Mouse (Mus musculus) limb, embryonic 11.5 days (tissue): ENCODE data around the gene Slc26a9. TPM values are rescaled to one million over a fixed set of nuclear protein-coding genes. Genes with fewer than 3 reads are reported as not detected.

Source experiments
- ATAC-seq: fragments of 200-750 bp; cut with Nextera tagmentation; 2 replicates; pipeline ENCODE4 v1.8.0; 2017; ENCODE audit warnings: low read depth; ENCODE audit not compliant: insufficient number of reproducible peaks, low FRiP score, low TSS enrichment
- DNase-seq: peaks from one replicate; pipeline ENCODE4 v3.0.0-alpha.2; 2015; ENCODE audit warnings: low spot score
- H3K27ac ChIP-seq: fragments of 300-500 bp; sonication (generic); replicated peaks from 2 replicates; pipeline ENCODE4 v1.5.1; 2014; ENCODE audit warnings: low read depth, mild to moderate bottlenecking, low read length
- H3K27me3 ChIP-seq: fragments of 300-500 bp; sonication (generic); 2 replicates; pipeline ENCODE4 v1.6.1; 2014; ENCODE audit warnings: mild to moderate bottlenecking, low read length, mixed read lengths; ENCODE audit not compliant: control insufficient read depth, insufficient read depth
- H3K36me3 ChIP-seq: fragments of 300-500 bp; sonication (generic); 2 replicates; pipeline ENCODE4 v1.6.1; 2014; ENCODE audit warnings: mild to moderate bottlenecking, low read length, moderate library complexity, mixed read lengths; ENCODE audit not compliant: control insufficient read depth, insufficient read depth
- H3K4me1 ChIP-seq: fragments of 300-500 bp; sonication (generic); 2 replicates; pipeline ENCODE4 v1.6.1; 2014; ENCODE audit warnings: low read length, mixed read lengths; ENCODE audit not compliant: control insufficient read depth, insufficient read depth
- H3K4me2 ChIP-seq: fragments of 300-500 bp; sonication (generic); 2 replicates; pipeline ENCODE4 v1.6.1; 2014; ENCODE audit warnings: low read depth, mild to moderate bottlenecking, moderate library complexity; ENCODE audit not compliant: severe bottlenecking
- H3K4me3 ChIP-seq: fragments of 300-500 bp; sonication (generic); 2 replicates; pipeline ENCODE4 v1.5.1; 2014; ENCODE audit warnings: low read depth, low read length
- H3K9ac ChIP-seq: fragments of 300-500 bp; sonication (generic); 2 replicates; pipeline ENCODE4 v1.6.1; 2014; ENCODE audit warnings: mild to moderate bottlenecking, low read length
- H3K9me3 ChIP-seq: fragments of 300-500 bp; sonication (generic); 2 replicates; pipeline ENCODE4 v1.6.1; 2016; ENCODE audit warnings: low read length; ENCODE audit not compliant: control insufficient read depth
- WGBS: fragments of 180-500 bp; shearing (Covaris S2); extraction: QIAGEN DNeasy Blood & Tissue Kit; methylation state at CpG from one replicate; pipeline ENCODE4 v1.1.7; 2014; 5-methylcytosine and 5-hydroxymethylcytosine counted together
- polyA plus RNA-seq: library from polyadenylated mRNA; unstranded; fragments of >200 nt; fragmentation: Nextera tagmentation; extraction: Ambion mirVana; gene quantifications from 2 replicates; pipeline ENCODE4 v1.2.1, GENCODE M21; 2014

Slc26a9 gene
- polyA plus RNA-seq, 1 experiment from 2014 or later, result not detected

DNA sequence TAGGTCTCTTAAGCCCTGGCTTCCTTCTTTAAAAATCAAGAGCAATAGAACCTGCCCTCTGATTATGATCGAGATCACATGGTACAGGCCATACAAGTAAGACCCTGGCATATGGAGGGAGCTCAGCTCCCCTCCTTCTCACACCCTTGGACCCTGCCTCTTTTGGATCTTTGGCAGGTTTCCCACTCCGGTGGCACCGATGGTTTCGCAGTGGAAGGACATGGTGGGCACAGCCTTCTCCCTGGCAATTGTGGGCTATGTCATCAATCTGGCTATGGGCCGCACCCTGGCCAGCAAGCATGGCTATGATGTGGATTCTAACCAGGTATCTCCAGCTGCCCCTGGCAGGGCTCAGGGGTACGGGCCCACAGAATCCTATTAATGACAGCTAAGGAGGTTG lies 13.4 kb downstream of the Slc26a9 start:
- H3K4me3 ChIP-seq, result no peak overlapping the region
- no peak for DNase-seq
- H3K4me2 ChIP-seq, result no peak overlapping the region
- WGBS, result 88% methylated on average over 6 of the region's 6 CpGs
- H3K4me1 ChIP-seq, result no peaks in the 10 kb centered on the region
- H3K36me3 ChIP-seq, result no peaks in the 10 kb centered on the region
- no peak overlapping the region for H3K27ac ChIP-seq
- no peaks in the 10 kb centered on the region for H3K9me3 ChIP-seq
- no peaks in the 10 kb centered on the region for H3K27me3 ChIP-seq
- H3K9ac ChIP-seq, result no peak overlapping the region
- no peak for ATAC-seq

DNA sequence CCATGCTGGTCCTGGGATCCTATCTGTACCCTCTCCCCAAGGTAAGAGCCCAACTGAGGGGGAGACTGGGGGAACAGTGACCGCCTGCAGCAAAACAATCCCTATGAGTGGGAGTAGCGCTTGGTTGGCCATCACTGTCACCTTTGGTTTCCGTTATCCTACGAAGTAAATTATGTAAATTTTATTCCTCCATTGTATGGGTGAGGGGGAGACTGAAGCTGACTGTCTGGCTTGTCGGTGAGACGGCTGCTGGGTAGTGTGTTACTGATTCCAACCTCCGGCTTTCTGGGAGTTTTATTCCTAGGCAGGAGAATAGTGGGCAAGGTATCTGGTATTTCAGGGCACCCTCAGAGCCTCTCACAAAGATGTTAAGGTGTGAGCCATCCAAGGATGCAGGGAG lies 15.0 kb downstream of the Slc26a9 start:
- no peak for ATAC-seq
- Histone ChIP-seq H3K9me3 (no peaks in the 10 kb centered on the region), H3K27ac (no peak overlapping the region)

DNA sequence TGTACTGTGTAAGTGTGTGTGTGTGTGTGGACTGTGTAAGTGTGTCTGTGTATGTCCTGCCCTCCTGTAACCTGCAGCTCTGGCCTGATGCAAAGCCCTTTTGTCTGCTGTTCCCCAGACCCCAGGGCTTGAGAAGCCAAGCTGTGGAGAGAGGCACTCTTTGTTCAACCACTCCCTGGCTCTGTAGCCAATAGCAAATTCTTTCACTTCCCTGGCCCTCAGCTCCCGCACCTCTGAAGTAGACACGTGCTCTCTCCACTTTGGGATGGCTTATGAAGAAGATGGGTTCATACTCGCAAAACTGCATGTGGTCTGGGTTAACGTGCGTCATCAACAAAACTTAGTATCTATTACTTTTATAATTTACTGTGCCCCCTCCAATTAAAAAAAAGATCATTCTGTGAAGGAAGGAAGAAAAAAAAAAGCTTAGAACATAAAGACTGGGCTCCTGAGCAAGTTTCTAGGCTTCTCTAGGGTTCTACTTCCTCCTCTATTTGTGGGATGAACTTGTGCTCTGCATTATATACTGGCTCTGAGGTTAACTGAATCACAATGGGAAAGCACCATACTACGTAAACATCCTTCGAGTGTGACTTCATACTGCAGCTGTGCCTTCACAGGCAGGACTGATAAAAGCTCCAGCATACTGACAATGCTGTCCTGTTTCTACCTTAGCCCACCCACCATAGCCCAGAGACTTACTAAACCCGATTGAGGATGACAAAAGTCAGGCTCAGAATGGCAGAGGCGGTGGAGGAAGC lies 16.0 kb downstream of the Slc26a9 start:
- H3K9ac ChIP-seq, result no peak overlapping the region
- no peaks in the 10 kb centered on the region for H3K36me3 ChIP-seq
- no peak overlapping the region for H3K27ac ChIP-seq
- no peak overlapping the region for H3K4me2 ChIP-seq
- 81% methylated on average over 9 of the region's 9 CpGs for WGBS
- H3K4me3 ChIP-seq, result no peak overlapping the region
- H3K9me3 ChIP-seq, result no peaks in the 10 kb centered on the region
- no peaks in the 10 kb centered on the region for H3K27me3 ChIP-seq
- DNase-seq (no peak), ATAC-seq (no peak)
- no peaks in the 10 kb centered on the region for H3K4me1 ChIP-seq

More for the DNA sequence above, 15.0 kb downstream of the Slc26a9 start:
- Histone ChIP-seq H3K9ac (no peak overlapping the region), H3K4me2 (no peak overlapping the region), H3K4me3 (no peak overlapping the region), H3K4me1 (no peaks in the 10 kb centered on the region), H3K27me3 (no peaks in the 10 kb centered on the region), H3K36me3 (no peaks in the 10 kb centered on the region)
- no peak for DNase-seq
- WGBS, result 82% methylated on average over 7 of the region's 7 CpGs

DNA sequence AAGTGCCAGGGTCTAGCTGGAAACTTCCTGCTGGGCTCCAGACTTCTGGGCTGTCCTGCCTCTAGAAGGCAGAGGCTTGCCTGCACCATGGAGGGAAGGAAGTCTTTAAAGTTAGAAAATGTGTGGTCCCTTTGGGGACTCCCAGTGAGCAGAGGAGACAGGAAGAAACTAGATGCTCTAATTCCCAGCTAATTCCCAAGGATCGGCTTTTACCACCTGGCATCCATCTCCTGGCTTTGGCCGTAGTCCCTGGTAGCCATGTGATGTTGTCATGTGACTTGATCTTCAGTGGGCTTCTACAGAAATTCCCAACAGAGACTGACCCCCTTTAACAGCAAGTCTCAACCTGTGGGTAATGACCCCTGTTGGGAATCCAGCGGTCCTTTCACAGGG lies 16.6 kb downstream of the Slc26a9 start:
- Histone ChIP-seq H3K27ac (no peak overlapping the region), H3K36me3 (no peaks in the 10 kb centered on the region)

DNA sequence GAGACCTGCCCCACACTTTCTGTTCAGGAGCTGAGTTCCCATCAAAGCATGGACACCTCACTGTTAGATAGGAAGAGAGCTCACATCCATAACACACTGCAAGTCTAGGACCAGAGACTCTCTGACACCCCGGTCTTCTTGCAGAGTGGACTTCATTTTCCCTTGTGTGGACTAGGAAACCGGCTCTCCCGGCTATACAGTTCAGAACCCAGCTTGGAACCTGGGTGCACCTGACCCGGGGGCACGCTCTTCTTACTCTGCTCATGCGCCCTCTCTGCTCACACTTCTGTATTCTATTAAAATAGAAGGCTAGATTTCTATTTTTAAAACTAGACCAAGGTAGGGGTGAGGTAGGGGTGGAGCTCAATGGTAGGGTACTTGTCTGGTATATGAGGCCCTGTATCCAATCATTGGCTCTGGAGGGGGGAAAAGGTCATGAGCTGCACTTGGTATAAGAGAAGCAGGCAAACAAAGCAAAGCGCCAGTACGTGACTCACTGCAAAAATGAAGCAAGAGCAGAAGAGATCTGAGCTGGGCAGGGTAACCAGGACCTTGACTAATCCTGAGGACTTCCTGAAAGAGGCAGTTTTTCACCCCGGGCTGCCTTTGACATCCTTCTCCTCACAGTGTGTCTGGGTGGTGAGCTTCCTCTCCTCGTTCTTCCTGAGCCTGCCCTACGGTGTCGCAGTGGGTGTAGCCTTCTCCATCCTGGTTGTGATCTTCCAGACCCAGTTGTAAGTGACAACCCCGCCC lies 17.4 kb downstream of the Slc26a9 start:
- Histone ChIP-seq H3K4me3 (no peak overlapping the region), H3K4me2 (no peak overlapping the region), H3K9me3 (no peaks in the 10 kb centered on the region), H3K36me3 (no peaks in the 10 kb centered on the region), H3K27ac (no peak overlapping the region), H3K9ac (no peak overlapping the region), H3K4me1 (no peaks in the 10 kb centered on the region), H3K27me3 (no peaks in the 10 kb centered on the region)
- DNase-seq (no peak), ATAC-seq (no peak)
- WGBS, result 80% methylated on average over 13 of the region's 13 CpGs

More for the DNA sequence above, 16.6 kb downstream of the Slc26a9 start:
- no peaks in the 10 kb centered on the region for H3K9me3 ChIP-seq
- H3K4me3 ChIP-seq, result no peak overlapping the region
- WGBS, result 84% methylated on average over 3 of the region's 3 CpGs
- no peak overlapping the region for H3K9ac ChIP-seq
- H3K4me1 ChIP-seq, result no peaks in the 10 kb centered on the region
- ATAC-seq (no peak), DNase-seq (no peak)
- H3K27me3 ChIP-seq, result no peaks in the 10 kb centered on the region
- H3K4me2 ChIP-seq, result no peak overlapping the region

GRCm38 (mm10) chr1:131763683-131764082 lies 19.9 kb downstream of the Slc26a9 start:
- no peak overlapping the region for H3K4me2 ChIP-seq
- ATAC-seq (no peak), DNase-seq (no peak)
- H3K36me3 ChIP-seq, result no peaks in the 10 kb centered on the region
- H3K9me3 ChIP-seq, result no peaks in the 10 kb centered on the region
- 46% methylated on average over 9 of the region's 9 CpGs for WGBS
- no peak overlapping the region for H3K4me3 ChIP-seq
- no peak overlapping the region for H3K27ac ChIP-seq
- no peaks in the 10 kb centered on the region for H3K27me3 ChIP-seq
- H3K4me1 ChIP-seq, result no peaks in the 10 kb centered on the region
- no peak overlapping the region for H3K9ac ChIP-seq

DNA sequence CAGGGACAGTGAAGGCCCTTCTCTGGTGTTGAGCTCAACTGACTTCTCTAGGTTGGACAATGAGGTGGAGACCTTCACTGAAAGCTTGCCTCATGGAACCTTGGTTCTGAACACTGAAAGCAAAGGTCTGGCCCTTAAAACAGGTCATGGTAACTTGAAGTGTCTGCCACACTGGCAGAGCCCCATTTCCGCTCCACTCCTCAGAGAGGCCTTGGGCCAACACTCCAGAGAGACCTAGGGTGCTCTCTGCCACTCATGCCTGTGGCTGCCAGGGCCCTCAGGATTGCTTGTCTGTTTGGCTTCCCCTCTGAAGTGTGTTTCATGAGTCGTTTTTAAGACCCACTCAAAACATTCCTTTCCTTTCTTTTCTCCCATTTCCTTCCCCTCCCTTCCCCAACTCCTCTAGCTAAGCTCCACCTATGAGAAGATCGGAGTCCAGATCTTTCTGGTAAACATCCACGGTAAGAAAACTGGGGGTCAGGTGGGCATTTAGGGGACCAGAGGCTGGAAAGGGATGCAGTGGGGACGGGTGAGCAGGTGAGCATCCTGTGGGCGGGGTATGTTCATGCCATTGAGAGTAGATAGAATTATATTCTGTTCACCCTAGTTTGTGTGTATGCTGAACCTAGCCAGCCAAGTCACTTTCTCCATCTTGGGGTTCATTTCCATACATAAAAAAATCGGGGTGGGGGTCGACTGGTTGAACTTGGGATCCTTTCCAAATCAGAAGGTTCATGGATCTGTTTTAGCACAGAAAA lies 20.9 kb downstream of the Slc26a9 start:
- WGBS, result 66% methylated on average over 8 of the region's 8 CpGs
- no peak overlapping the region for H3K9ac ChIP-seq
- H3K4me1 ChIP-seq, result no peaks in the 10 kb centered on the region
- no peaks in the 10 kb centered on the region for H3K36me3 ChIP-seq
- H3K9me3 ChIP-seq, result no peaks in the 10 kb centered on the region
- ATAC-seq, result no peak
- DNase-seq, result peak; percentile 17
- H3K4me3 ChIP-seq, result no peak overlapping the region
- H3K27ac ChIP-seq, result no peak overlapping the region
- no peaks in the 10 kb centered on the region for H3K27me3 ChIP-seq
- H3K4me2 ChIP-seq, result no peak overlapping the region

GRCm38 (mm10) chr1:131765357-131766001 lies 21.7 kb downstream of the Slc26a9 start:
- H3K9me3 ChIP-seq, result no peaks in the 10 kb centered on the region
- peak; percentile 89 for DNase-seq
- H3K27me3 ChIP-seq, result no peaks in the 10 kb centered on the region
- no peaks in the 10 kb centered on the region for H3K4me1 ChIP-seq
- ATAC-seq, result no peak
- no peak overlapping the region for H3K27ac ChIP-seq
- no peak overlapping the region for H3K9ac ChIP-seq
- no peaks in the 10 kb centered on the region for H3K36me3 ChIP-seq
- H3K4me3 ChIP-seq, result no peak overlapping the region
- 12% methylated on average over 11 of the region's 11 CpGs for WGBS
- no peak overlapping the region for H3K4me2 ChIP-seq
